Mouse (Mus musculus): ENCODE data around the gene Hipk2.

Gene Hipk2

DNA sequence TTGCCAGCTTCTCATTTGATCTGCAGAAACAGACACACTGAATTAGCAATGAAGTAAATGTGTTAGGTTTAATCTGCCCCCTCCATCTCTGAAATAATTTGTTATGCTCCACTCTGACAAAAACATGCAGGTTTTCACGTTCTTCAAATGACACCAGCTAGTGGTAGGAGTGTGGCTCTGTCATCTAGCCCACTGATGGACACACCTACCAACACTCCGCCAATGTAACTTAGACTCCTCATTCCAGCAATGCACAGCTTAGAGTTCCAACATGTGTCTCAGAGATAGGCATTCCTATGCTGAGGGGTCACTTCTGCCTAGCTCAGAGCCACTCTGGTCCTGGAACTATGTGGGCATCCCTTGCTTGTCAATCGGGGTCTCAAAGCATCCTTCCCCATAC is 78.4 kb downstream of the Hipk2 start:
- in situ Hi-C loops (cut with MboI; ENCODE audit: low sequenced_read_pairs): no loop called here

DNA sequence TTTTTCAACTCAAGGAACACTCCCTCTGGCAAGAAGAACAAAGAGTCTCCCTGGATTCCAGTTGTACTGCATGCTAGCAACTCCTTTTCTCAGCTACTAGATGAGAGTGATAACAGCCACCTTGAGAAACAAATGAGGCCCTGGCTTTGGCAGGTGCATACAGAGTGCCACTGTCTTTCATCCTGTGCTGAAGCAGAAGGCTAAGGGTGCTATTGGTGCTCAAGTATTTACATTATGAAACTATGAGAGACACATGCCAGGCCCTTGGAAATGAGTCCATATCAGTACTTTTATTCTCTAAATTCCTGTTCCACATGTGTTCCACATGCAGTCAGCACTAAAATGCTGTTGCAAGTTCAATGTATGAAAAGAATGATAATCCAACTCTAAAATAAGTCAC is 79.0 kb downstream of the Hipk2 start:
- in situ Hi-C loops (cut with MboI; ENCODE audit: low sequenced_read_pairs): no loop called here

DNA sequence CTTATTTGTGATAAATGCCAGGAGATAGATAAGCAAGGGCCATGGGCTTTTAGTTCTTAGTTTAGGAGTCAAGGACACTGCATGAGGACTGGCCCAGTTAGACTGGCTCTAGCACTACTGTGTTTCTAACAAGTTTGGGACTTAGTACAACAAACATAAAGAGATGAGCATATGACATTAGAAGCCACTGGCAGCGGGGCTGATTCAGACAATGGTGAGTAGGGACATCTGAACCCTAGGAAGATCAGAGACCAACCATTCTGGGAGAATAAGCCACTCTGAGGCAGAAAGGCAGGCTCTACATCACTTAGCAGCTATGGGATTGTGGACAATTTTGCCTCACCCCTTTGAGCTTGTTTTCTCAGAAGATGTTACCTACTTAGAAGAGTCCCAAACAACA is 79.6 kb downstream of the Hipk2 start:
- in situ Hi-C loops (cut with MboI; ENCODE audit: low sequenced_read_pairs): no loop called here

DNA sequence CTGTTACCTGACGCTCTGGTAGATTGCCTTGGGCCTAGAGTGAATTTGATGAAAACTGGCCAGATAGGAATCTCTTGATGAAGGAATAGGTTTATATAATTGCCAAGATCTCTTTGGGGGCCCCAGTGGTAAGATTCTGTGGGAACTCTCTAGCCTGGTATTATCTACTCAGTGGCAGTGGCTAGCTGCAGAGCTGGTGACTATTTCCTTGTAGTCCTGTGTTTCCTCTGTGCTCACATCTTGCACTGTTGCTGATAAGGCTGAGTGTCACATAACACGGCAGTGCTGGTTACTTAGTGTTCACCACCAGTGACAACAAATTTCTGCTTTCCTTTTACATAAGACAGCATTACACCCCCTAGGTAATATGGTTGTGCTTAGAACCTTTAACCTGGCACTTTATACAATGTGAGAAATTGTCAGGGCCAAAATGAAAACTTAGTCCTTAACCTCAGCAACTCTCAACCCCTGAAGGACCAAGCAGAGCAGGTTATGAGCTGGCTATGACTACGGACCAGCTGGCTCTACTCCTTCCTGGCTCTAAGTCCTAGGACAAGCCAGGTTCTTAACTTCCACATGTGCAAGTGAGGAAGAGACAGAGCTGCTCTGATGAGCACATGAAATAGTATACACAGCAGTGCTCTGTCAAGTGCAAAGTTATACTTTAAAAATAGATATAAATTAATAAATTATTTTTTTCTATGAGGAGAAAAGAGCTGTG is 80.7 kb downstream of the Hipk2 start:
- in situ Hi-C loops (cut with MboI; ENCODE audit: low sequenced_read_pairs): no loop called here

DNA sequence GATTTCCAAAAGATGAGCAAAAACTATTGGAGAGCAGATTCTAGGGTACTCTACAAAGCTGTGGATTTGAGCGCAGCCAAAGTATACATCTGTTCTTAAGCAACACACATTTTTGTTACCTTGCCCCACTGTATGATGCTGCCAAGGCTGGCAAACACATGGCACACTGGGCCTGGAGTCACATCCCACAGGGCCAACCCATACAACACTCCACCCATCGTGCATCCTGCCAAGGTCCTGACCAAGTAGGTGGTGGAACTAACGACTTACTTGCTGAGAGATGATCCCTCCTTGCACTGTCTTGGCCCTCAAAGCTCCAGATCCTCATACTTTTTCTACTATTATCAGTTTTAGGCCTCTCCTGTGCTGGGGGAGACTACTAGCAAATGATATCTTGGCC is 83.0 kb downstream of the Hipk2 start:
- in situ Hi-C loops (cut with MboI; ENCODE audit: low sequenced_read_pairs): no loop called here

DNA sequence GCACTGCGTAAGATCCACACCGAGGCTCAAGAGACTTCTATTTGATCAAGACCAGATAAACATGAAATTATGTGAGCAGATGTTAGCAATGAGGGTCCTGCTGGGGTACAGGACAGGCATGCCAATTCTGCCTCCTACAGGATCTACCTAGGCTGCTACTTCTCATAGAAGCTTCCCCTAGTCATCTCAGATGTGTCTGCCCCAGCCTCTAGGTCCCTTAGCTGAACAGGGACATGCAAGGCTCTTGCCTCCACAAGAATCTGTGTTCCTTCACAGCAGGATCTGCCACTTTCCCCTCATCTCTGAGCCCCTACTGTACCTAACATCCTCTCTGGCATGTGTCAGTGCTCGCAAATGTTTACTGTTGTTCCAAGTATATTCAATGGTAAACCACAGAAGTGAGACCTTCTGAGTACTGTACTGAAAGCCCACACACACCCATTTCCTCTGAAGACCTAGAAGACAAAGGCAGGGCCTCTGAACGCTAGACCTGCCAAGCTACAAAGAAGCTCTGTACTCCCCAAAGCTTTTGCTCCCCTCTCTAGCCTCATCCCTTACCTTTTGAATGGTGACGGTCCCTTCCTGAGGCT is 86.6 kb downstream of the Hipk2 start:
- in situ Hi-C loops (cut with MboI; ENCODE audit: low sequenced_read_pairs): no loop called here

DNA sequence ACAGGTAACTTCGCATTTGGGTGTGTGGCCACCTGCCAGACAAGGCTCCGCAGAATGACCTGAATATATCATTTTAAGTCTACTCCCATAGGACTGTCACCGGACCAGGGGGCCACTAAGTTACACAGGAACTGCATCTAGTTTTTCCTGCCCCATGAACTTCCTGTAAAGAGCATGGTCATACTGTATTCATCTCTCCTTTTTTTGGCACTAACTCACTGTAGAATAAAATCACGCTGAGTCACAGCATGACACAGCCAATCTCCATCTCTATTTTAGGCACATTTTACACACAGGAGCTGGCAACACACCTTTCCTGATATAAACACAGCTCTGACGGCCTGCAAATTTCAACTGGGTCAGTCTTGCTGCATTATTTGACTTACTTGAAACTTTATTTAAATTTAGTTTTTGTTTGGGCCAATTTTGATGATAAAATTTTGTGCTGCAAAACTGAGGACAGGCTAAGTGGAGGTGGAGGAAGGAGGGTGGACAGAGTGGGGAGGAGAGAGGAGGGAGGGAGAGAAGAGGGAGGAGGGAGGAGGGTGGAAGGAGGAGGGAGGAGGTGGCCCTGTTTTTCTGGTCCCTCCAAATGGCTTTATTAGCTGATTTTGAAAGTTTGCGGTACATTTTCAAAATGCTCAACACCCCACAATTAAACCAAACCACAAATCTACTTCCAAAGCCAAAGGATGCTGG is 88.0 kb downstream of the Hipk2 start:
- in situ Hi-C loops (cut with MboI; ENCODE audit: low sequenced_read_pairs): no loop called here

DNA sequence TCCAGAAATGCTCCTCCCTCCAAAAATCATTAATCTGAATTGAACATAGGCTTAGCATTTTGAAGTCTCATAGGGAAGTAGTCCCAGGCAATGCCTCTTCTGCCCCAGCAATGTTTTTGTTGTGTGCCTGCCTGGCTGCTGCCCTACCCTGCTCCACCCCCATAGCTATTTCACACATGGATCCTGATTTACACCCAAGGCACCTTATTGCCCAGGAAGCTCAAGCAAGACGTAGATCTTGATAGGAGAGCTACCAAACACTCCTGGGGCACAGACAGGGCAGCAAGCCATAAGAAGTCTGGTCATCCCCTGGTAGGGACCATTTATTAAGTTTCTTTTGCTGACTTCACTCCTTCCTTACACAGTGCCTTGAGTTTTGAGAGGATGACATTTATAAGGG is 88.8 kb downstream of the Hipk2 start:
- in situ Hi-C loops (cut with MboI; ENCODE audit: low sequenced_read_pairs): no loop called here

DNA sequence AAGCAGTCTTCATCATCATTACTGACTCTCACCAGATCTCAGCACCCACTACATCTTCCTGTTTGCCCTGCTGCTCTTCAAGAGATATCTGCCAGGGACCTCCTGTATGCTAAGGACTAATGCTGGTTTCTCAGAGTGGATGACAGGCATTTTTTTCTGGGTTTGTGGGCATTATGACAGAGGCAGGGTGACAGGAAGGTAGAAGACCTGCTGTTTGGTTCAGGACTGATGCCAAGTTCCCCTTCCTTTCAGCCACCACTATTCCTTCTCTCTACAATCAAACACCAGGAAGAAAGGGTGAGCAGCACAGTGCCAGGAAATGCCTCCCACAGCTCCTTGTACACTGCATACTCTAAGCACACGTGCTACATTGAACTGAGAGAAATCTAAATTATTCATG is 90.2 kb downstream of the Hipk2 start:
- in situ Hi-C loops (cut with MboI; ENCODE audit: low sequenced_read_pairs): no loop called here

DNA sequence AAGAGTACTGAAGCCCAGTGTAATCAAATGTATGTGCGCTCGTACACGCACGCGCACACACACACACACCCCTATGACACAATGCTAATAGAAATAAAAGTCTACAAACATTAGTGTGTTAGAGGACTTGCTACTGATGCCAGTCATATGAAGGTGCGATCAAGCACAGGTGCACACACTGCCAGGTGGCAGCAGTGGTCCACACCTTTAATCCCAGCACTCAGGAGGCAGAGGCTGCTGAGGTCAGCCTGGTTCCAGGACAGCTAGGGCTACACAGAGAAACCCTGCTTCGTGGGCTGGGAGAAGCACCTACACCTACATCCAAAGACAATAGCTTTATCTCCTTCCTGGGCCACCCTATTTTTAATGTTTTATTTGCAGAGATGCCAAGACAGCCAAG is 96.6 kb downstream of the Hipk2 start:
- in situ Hi-C loops (cut with MboI; ENCODE audit: low sequenced_read_pairs): no loop called here

DNA sequence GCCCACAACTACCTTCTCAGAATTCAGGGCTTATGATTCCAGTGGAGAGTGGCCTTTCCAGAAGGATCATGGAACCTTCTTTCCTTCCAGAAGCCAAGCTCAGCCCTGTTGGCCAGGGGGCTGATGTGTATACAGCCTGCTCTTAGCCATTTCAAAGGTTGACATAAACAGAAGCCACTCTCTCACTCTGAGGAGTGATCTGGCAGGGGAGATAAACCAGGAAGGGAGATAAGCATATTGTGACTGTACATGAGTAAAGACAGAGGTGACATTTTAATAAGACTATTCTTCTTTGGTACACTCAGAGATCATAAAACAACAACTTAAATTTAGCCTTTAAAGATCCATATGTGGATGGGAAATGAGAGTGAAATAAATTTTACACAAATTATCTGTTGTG is 97.1 kb downstream of the Hipk2 start:
- in situ Hi-C loops (cut with MboI; ENCODE audit: low sequenced_read_pairs): no loop called here

DNA sequence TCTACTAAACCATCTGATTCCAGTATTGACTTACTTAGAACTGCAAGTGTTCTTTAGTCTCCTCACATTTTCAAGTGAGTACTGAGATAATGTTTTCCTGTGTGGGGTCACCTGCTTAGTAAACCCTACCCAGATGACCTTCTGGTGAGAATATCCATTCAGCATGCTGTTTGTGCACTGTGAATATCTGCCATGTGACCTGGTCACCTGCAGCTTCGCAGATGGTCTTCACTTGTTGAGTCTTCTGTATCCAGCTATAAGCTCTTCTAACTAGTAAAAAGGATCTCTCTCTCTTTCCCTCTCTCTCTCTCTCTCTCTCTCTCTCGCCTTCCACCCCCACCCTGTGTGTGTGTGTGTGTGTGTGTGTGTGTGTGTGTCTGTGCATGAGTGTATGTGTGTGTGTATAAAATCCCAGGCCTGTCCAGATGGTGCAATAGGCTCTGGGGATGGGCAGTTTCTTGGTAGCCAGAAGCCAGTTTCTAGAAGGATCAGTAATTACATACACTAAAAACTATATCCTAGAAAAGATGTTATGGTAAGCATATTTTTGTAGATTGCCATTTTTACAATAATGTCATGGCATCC is 99.9 kb downstream of the Hipk2 start:
- in situ Hi-C loops (cut with MboI; ENCODE audit: low sequenced_read_pairs): no loop called here

DNA sequence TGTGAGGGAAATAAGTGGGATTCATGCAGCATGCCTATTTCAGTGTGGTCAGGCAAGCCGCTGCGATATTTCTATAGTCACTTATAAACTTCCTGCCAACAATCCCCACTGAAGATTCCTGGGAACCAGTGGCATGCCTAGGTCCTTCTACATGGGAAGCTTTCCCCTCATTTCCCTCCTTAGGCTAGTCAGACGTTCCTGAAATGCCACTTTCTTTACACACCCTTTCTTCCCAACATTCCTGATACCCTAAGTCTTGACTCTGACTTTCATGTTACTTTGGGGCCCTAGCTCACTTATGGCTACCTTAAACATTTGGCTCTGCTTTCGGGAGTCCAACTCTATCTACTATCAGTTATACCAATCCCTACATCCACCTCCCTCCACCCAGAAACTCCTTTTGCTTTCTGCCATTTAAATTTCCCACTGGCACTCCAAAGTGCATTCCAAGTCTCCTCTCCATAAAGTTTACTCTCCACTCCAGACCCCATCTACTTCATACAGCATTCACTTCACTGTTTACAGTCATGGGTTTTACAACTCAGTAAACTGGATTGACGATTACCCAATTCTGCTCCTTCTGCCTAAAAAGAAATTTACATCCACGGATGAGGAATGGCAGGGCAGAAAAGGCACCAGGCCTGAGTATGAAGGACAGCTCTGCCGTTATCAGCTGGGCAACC is 103.0 kb downstream of the Hipk2 start:
- in situ Hi-C loops (cut with MboI; ENCODE audit: low sequenced_read_pairs): no loop called here

DNA sequence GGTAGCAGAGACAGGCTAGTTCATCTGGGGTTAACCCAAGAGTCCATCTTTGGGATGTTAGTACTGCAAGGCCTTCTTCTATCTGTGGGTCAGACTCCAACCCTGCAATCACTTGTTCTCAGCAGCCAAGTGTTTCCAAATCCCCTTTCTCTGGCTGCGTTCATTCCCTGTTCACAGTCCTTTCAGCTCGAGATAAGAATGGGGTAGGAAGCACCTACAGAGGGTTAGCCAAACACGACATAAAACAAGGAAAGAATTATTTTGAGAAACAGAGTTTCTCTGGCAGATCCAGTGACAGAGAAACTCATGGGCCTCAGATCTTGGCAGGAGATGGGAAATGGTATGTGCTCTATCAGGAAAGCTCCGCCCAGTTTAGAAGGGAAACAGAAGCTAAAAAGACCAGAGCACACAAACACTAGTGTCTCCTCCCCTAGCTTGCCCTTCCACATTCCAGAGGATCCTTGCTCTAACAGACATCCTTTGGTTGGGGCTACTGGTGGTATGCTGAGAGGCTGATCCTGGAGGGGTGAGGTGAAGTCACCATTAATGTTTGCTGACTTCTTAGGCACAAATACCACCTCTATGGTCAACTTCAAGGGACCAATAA is 104.8 kb downstream of the Hipk2 start:
- in situ Hi-C loops (cut with MboI; ENCODE audit: low sequenced_read_pairs): no loop called here

DNA sequence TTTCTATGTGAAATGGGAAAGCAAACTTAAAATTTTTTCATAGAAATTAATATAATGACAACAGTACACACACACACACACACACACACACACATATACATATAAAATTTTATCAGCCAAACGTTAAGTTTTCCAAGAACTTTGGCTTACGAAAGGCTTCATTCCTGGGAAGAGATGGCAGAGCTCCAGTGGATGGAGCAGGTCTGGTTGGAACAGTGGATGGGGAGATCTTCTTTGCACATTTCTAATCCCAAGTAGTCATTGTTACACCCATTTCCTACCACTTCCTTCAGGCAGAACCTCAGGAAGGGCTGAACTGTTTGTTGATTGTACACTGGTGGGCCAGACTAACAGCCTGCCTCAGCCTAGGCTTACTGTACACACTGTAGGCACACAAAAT is 106.3 kb downstream of the Hipk2 start:
- in situ Hi-C loops (cut with MboI; ENCODE audit: low sequenced_read_pairs): no loop called here

DNA sequence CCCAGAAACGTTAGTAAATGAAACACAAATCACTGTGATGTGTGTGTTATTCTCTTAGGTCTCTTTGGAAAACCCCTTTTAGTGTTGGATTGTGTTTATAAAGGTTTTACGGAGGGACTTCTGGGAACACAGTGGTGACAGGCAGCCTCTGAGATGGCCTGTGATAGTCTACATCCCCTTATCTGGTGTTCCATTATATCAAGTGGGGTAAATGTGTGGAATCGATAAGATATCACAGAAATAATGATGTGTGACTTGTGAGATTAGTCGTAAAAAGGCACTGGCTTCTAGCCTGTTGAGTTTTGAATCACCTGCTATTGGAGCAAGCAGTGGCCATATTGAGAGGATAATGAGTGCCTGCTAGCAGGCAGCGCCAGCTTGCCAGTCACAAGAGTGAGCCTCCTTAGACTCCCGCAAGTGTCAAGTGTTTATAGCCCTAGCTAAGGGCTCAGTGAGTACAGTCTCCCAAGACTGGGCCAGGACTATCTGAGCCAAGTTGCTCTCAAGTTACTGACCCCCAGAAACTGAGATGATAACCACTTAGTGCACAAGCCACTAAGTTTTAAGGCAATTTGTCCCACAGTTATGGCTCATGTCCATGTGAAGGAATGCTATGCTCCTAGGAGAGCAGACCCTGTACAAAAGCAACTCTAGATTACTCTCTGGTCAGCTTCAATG is 113.2 kb downstream of the Hipk2 start:
- in situ Hi-C loops (cut with MboI; ENCODE audit: low sequenced_read_pairs): no loop called here

DNA sequence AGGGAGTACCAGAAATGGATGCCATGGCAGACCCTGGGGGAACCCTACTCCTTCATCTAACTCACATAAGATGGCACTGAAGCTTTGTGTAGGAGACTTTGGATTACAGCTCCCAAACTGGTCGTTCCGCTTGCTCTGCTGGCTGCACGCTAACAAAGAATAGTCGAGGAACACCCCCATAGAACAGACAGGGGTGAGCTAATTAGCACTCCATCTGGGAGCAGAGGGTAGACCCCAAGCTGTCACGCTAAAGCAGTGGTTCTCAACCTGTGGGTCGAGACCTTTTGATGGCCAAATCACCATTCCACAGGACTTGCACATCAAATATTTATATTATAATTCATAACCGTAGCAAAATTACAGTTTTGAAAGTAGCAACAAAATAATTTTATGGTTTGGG is 114.0 kb downstream of the Hipk2 start:
- in situ Hi-C loops (cut with MboI; ENCODE audit: low sequenced_read_pairs): no loop called here

DNA sequence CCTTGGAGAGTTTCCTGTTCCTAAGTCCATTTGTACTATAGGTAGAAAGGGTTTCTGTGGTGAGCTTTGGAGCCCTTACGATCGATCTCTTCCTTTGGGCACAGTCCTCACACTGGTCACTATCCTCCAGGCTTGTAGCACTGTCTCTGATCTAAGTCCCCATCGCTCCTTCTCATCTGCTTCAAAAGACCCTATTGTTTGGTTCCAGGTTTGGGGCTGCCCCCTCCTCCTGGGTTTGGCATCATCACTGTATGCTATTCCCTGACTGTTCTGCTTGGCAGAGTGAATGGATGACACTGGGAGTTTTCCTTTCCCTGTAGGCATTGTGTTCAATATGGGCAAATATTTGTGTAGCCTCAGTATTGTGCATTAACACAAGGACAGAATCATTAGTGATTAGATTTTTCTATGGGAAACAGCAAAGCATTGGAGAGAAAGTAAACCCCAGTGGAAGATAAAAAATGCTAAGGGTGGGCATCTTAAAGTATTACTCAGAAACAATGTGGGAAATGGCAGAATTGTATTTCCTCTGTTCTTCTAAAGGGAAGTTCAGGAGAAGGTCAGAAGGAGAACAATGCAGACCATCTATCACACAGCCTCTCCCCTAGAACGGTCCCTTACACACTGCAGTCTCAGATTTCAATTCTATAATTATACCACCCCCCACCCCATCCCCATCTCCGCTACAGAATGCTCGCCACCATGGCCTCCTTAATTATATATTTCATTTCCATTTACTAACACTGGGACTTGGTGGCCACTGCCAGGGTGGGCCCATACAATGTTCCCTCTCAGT is 114.9 kb downstream of the Hipk2 start:
- in situ Hi-C loops (cut with MboI; ENCODE audit: low sequenced_read_pairs): no loop called here

DNA sequence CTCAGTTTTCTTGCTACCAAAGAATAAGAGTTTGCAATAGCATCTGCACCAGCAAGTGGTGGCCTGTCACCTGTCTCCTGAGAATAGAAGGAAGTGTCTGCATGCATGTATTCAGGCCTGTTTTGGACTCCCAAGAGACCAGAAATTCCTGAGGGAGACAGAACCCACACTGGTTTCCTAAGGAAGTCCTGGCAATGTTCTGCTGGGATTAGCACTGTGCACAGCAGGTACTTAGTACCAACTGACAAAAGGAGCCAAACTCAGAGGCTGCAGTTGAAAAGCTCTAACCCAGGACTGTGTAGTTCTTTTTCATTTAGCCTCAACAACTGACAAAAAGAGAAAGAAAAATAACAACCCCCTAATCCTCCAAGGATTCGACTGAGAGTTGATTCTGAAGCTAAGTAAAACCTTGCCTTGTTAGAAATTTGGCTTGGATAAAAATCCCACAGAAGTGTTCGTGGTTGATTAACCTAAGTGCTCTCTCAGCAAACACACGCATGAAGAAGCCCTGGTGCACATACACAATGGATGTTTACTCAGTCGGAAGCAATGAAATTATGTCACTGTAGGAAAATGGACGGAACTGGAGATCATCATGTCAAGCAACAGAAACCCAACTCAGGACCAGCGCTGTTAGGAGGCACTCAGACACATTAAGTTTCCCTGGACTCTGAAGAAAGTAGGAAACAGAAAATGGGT is 115.9 kb downstream of the Hipk2 start:
- in situ Hi-C loops (cut with MboI; ENCODE audit: low sequenced_read_pairs): no loop called here

Data from CH12F3 (cell line).